Mouse (Mus musculus): ENCODE results near the gene Dpp4. TPM values are rescaled to one million over a fixed set of nuclear protein-coding genes. Genes with fewer than 3 reads are reported as not detected.

Gene Dpp4
- total and polyA plus RNA-seq, 2 experiments from 2014 or later: 2.2 to 5.4 TPM

DNA sequence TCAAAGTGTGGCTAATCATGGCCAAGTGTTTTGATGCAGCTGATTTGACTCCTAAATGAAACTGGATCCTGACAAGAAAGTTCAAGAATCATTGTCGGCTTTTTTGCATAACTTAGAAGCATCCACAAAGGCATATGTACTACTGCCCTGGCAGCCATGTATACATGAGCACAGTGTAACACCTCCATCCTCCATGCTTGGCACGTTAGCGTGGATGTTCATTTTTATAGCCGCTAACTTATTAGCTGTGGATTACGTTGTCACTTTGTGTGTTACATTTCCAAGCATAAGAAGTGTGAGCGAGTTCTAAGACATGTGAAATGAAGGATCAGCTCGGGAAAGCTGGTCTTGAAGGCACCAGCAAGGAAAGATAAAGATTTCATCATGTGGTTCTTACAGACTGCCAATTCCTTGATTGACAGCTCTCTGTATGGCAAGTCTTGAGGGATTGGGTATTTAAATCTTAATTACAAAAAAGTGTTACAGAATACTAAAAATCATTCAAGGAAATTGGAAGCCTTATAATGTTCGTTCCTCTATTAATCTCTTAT lies 19.3 kb upstream of the Dpp4 start:
- H3K27me3 ChIP-seq (ENCODE audit: insufficient read depth, low read length): no peaks in the 10 kb centered on the region
- ATAC-seq (ENCODE audit: low FRiP score) (no peak), DNase-seq (ENCODE audit: low spot score) (no peak)
- no peak overlapping the region for H3K27ac ChIP-seq (ENCODE audit: low read depth, low read length)
- no peak for TF ChIP-seq CTCF (IDR thresholded peaks at IDR 0.05)
- H3K9me3 ChIP-seq (ENCODE audit: low read length): no peaks in the 10 kb centered on the region
- no peak overlapping the region for H3K4me2 ChIP-seq (ENCODE audit: low read depth, low read length, poor library complexity, severe bottlenecking)
- H3K4me1 ChIP-seq (ENCODE audit: insufficient read depth, low read length): no peaks in the 10 kb centered on the region
- no peaks in the 10 kb centered on the region for H3K36me3 ChIP-seq (ENCODE audit: insufficient read depth, low read length)
- H3K9ac ChIP-seq (replicated peaks; ENCODE audit: low read length, poor library complexity, severe bottlenecking): no peak overlapping the region
- 76% methylated on average over 8 of the region's 8 CpGs for WGBS
- no peak overlapping the region for H3K4me3 ChIP-seq (ENCODE audit: low read depth, low read length)

DNA sequence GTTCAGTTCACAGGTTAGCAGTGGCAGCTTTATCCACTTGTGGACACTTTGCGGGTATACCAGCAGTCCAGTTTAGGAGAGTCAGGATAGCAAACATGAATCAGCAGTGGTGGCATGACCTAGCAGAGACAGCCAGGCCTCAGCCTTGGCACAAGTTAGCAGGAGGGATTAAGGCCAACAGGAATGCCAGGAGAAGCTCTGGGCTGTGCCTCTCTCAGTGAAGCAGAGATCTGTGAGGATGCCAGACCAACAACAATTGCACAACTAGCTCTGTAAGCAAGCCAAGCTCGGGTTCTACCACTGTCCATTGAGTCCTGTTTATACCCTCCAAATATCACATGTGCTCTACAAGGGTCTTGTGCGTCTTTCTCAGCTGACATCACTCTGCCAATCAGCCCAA lies 13.9 kb upstream of the Dpp4 start:
- no peak overlapping the region for H3K9ac ChIP-seq (replicated peaks; ENCODE audit: low read length, poor library complexity, severe bottlenecking)
- no peak overlapping the region for H3K27ac ChIP-seq (ENCODE audit: low read depth, low read length)
- H3K27me3 ChIP-seq (ENCODE audit: insufficient read depth, low read length): no peaks in the 10 kb centered on the region
- H3K4me3 ChIP-seq (ENCODE audit: low read depth, low read length): no peak overlapping the region
- TF ChIP-seq CTCF (IDR thresholded peaks at IDR 0.05): no peak
- no peak for ATAC-seq (ENCODE audit: low FRiP score)
- H3K4me1 ChIP-seq (ENCODE audit: insufficient read depth, low read length): no peaks in the 10 kb centered on the region
- no peaks in the 10 kb centered on the region for H3K36me3 ChIP-seq (ENCODE audit: insufficient read depth, low read length)
- H3K4me2 ChIP-seq (ENCODE audit: low read depth, low read length, poor library complexity, severe bottlenecking): no peak overlapping the region
- 81% methylated on average over 3 of the region's 3 CpGs for WGBS
- no peak for DNase-seq (ENCODE audit: low spot score)
- no peaks in the 10 kb centered on the region for H3K9me3 ChIP-seq (ENCODE audit: low read length)

DNA sequence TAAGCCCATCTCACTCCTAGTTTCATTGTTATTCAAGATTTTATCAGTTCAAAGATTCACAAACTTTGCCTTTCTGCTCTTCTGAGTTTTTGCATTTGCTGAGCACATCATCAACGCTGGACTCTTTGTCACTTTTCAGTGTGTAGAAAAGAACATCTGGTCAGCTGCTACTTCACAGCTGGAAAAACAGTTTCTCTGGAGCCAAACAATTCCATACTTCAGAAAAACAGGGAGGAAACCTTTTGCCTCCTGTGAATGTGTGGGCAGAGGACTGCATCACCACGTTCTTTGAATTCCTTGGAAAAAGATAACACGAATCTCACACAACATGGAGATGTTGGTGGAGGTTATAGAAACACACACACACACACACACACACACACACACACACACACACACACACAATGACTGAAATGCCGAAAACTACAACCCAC lies 11.3 kb upstream of the Dpp4 start:
- H3K36me3 ChIP-seq (ENCODE audit: insufficient read depth, low read length): no peaks in the 10 kb centered on the region
- H3K9ac ChIP-seq (replicated peaks; ENCODE audit: low read length, poor library complexity, severe bottlenecking): no peak overlapping the region
- no peak overlapping the region for H3K27ac ChIP-seq (ENCODE audit: low read depth, low read length)
- no peaks in the 10 kb centered on the region for H3K4me1 ChIP-seq (ENCODE audit: insufficient read depth, low read length)
- no peak overlapping the region for H3K4me3 ChIP-seq (ENCODE audit: low read depth, low read length)
- H3K9me3 ChIP-seq (ENCODE audit: low read length): no peaks in the 10 kb centered on the region
- no peak overlapping the region for H3K4me2 ChIP-seq (ENCODE audit: low read depth, low read length, poor library complexity, severe bottlenecking)
- TF ChIP-seq CTCF (IDR thresholded peaks at IDR 0.05): no peak
- H3K27me3 ChIP-seq (ENCODE audit: insufficient read depth, low read length): no peaks in the 10 kb centered on the region
- DNase-seq (ENCODE audit: low spot score) (peak; percentile 3), ATAC-seq (ENCODE audit: low FRiP score) (no peak)
- 43% methylated on average over 4 of the region's 4 CpGs for WGBS

GRCm38 (mm10) chr2:62422515-62423342 lies 10.7 kb upstream of the Dpp4 start:
- no peak for ATAC-seq (ENCODE audit: low FRiP score)
- 66% methylated on average over 6 of the region's 6 CpGs for WGBS
- Histone ChIP-seq H3K4me3 (ENCODE audit: low read depth, low read length) (no peak overlapping the region), H3K4me1 (ENCODE audit: insufficient read depth, low read length) (no peaks in the 10 kb centered on the region), H3K27ac (ENCODE audit: low read depth, low read length) (no peak overlapping the region), H3K4me2 (ENCODE audit: low read depth, low read length, poor library complexity, severe bottlenecking) (no peak overlapping the region), H3K9me3 (ENCODE audit: low read length) (no peaks in the 10 kb centered on the region), H3K27me3 (ENCODE audit: insufficient read depth, low read length) (no peaks in the 10 kb centered on the region), H3K36me3 (ENCODE audit: insufficient read depth, low read length) (no peaks in the 10 kb centered on the region), H3K9ac (replicated peaks; ENCODE audit: low read length, poor library complexity, severe bottlenecking) (no peak overlapping the region)
- no peak for DNase-seq (ENCODE audit: low spot score)
- TF ChIP-seq CTCF (IDR thresholded peaks at IDR 0.05): no peak

- Histone ChIP-seq H3K27ac (ENCODE audit: low read depth, low read length) (no peak overlapping the region), H3K27me3 (ENCODE audit: insufficient read depth, low read length) (no peaks in the 10 kb centered on the region), H3K4me3 (ENCODE audit: low read depth, low read length) (no peak overlapping the region), H3K4me1 (ENCODE audit: insufficient read depth, low read length) (no peaks in the 10 kb centered on the region), H3K9ac (replicated peaks; ENCODE audit: low read length, poor library complexity, severe bottlenecking) (no peak overlapping the region), H3K9me3 (ENCODE audit: low read length) (no peaks in the 10 kb centered on the region), H3K4me2 (ENCODE audit: low read depth, low read length, poor library complexity, severe bottlenecking) (no peak overlapping the region), H3K36me3 (ENCODE audit: insufficient read depth, low read length) (no peaks in the 10 kb centered on the region)
- ATAC-seq (ENCODE audit: low FRiP score) (no peak), DNase-seq (ENCODE audit: low spot score) (no peak)
- WGBS: 91% methylated on average over 4 of the region's 4 CpGs
- no peak for TF ChIP-seq CTCF (IDR thresholded peaks at IDR 0.05)
Observed at GRCm38 (mm10) chr2:62421229-62421628, 9.2 kb upstream of the Dpp4 start.

DNA sequence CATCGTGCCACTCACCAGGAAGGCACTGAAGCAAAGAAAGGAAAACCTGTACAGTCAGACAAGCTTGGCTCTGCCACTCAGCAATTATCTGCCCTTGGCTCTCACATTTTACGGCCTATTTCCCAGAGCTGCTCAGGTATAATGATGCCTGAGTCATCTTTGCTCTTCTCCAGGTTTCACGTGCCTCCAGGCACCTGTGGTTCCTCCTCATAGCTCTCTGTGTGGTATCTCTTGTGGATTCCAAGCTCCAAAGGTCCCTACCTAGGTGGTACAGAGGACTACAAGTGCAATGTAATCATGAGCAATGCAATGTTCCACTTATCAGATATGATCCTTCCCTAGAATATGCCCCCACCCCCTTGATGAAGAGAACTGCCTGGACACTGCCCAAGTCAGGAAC lies 8.0 kb upstream of the Dpp4 start:
- Histone ChIP-seq H3K36me3 (ENCODE audit: insufficient read depth, low read length) (no peaks in the 10 kb centered on the region), H3K4me3 (ENCODE audit: low read depth, low read length) (no peak overlapping the region), H3K4me2 (ENCODE audit: low read depth, low read length, poor library complexity, severe bottlenecking) (no peak overlapping the region), H3K4me1 (ENCODE audit: insufficient read depth, low read length) (no peaks in the 10 kb centered on the region), H3K9me3 (ENCODE audit: low read length) (no peaks in the 10 kb centered on the region), H3K9ac (replicated peaks; ENCODE audit: low read length, poor library complexity, severe bottlenecking) (no peak overlapping the region), H3K27ac (ENCODE audit: low read depth, low read length) (no peak overlapping the region), H3K27me3 (ENCODE audit: insufficient read depth, low read length) (no peaks in the 10 kb centered on the region)
- ATAC-seq (ENCODE audit: low FRiP score) (no peak), DNase-seq (ENCODE audit: low spot score) (no peak)
- no peak for TF ChIP-seq CTCF (IDR thresholded peaks at IDR 0.05)
- 83% methylated on average over 3 of the region's 3 CpGs for WGBS
